Mouse (Mus musculus) CH12.LX (cell line): ENCODE data around the gene Clec12a. TPM values are rescaled to one million over a fixed set of nuclear protein-coding genes. Genes with fewer than 3 reads are reported as not detected.

Experiments used
- DNase-seq: peaks from one replicate; pipeline ENCODE4 v3.0.0-alpha.2; 2013; ENCODE audit errors: extremely low read depth
- H3K27ac ChIP-seq: 2 replicates; pipeline ENCODE4 v1.5.1; 2012; ENCODE audit warnings: low read depth, mild to moderate bottlenecking, control low read depth, moderate library complexity; ENCODE audit not compliant: insufficient read depth
- H3K27me3 ChIP-seq: replicated peaks from 2 replicates; pipeline ENCODE3; 2012; ENCODE audit warnings: inconsistent platforms
- H3K36me3 ChIP-seq, 2 experiments: replicated peaks in 1 of 2; 2 replicates each; pipeline versions ENCODE3 to v1.6.1; 2012; ENCODE audit warnings: inconsistent platforms in 1 of 2, low read length in 1 of 2, mild to moderate bottlenecking in 1 of 2, mixed read lengths in 1 of 2, moderate library complexity in 1 of 2; ENCODE audit not compliant: control insufficient read depth in 1 of 2, insufficient read depth in 1 of 2
- H3K4me1 ChIP-seq, 2 experiments: 2 replicates each; pipeline ENCODE4 v1.6.1; 2012; ENCODE audit warnings: inconsistent platforms in 1 of 2, moderate library complexity in 1 of 2; ENCODE audit not compliant: insufficient read depth in 2 of 2, control insufficient read depth in 1 of 2
- H3K4me2 ChIP-seq: 2 replicates; pipeline ENCODE4 v1.6.1; 2012; ENCODE audit warnings: low read depth, mild to moderate bottlenecking, control low read depth; ENCODE audit not compliant: poor library complexity, insufficient read depth, severe bottlenecking
- H3K4me3 ChIP-seq, 3 experiments: fragments of 150-350 bp in 1 of 3; sonication (generic) in 1 of 3; replicated peaks in 1 of 3; 2 replicates each; pipeline versions ENCODE3 to v1.5.1; 2011 to 2012; ENCODE audit warnings: low read depth in 2 of 3, low read length in 2 of 3, mild to moderate bottlenecking in 2 of 3, moderate library complexity in 2 of 3, control low read depth in 1 of 3, improper control_type of control experiment in 1 of 3, inconsistent platforms in 1 of 3, mixed read lengths in 1 of 3; ENCODE audit not compliant: poor library complexity in 1 of 3
- H3K79me2 ChIP-seq: replicated peaks from 2 replicates; pipeline ENCODE4 v1.6.1; 2012; ENCODE audit warnings: mild to moderate bottlenecking, moderate library complexity; ENCODE audit not compliant: control insufficient read depth, poor library complexity, insufficient read depth, severe bottlenecking; ENCODE audit errors: extremely low read depth
- H3K9ac ChIP-seq: 2 replicates; pipeline ENCODE4 v1.6.1; 2012; ENCODE audit warnings: low read depth, mild to moderate bottlenecking, control low read depth, moderate library complexity; ENCODE audit not compliant: insufficient read depth
- H3K9me3 ChIP-seq: replicated peaks from 2 replicates; pipeline ENCODE3; 2012; ENCODE audit warnings: low read length, inconsistent platforms, mixed read lengths
- BHLHE40 ChIP-seq: IDR thresholded peaks from 2 replicates; pipeline ENCODE4 v1.6.1; 2011; ENCODE audit warnings: mild to moderate bottlenecking, low read depth, low read length, improper control_type of control experiment
- CHD1 ChIP-seq: IDR thresholded peaks from 2 replicates; pipeline ENCODE4 v1.6.1; 2012; ENCODE audit warnings: low read depth, low read length, improper control_type of control experiment, inconsistent platforms
- CHD2 ChIP-seq: IDR thresholded peaks from 2 replicates; pipeline ENCODE4 v1.6.1; 2011; ENCODE audit warnings: low read length, improper control_type of control experiment
- CTCF ChIP-seq, 2 experiments: IDR thresholded peaks in 1 of 2; conservative IDR thresholded peaks in 1 of 2; 2 replicates each; pipeline ENCODE4 v1.5.1; 2011 to 2012; ENCODE audit warnings: low read depth in 2 of 2, low read length in 2 of 2, improper control_type of control experiment in 1 of 2, inconsistent platforms in 1 of 2, mild to moderate bottlenecking in 1 of 2, moderate library complexity in 1 of 2
- E2F4 ChIP-seq: IDR thresholded peaks from 2 replicates; pipeline ENCODE4 v1.6.1; 2011; ENCODE audit warnings: low read depth, low read length, improper control_type of control experiment; ENCODE audit not compliant: insufficient replicate concordance
- ELF1 ChIP-seq: IDR thresholded peaks from 2 replicates; pipeline ENCODE4 v1.6.1; 2014; ENCODE audit warnings: low read depth, mild to moderate bottlenecking, inconsistent platforms, low read length, improper control_type of control experiment
- EP300 ChIP-seq: IDR thresholded peaks from 2 replicates; pipeline ENCODE4 v1.6.1; 2011; ENCODE audit warnings: low read length, improper control_type of control experiment
- ETS1 ChIP-seq: conservative IDR thresholded peaks from 2 replicates; pipeline ENCODE4 v1.6.1; 2012; ENCODE audit warnings: low read depth, mild to moderate bottlenecking, inconsistent platforms, low read length, improper control_type of control experiment, moderate library complexity
- HCFC1 ChIP-seq: IDR thresholded peaks from 2 replicates; pipeline ENCODE4 v1.6.1; 2012; ENCODE audit warnings: low read depth, mild to moderate bottlenecking, inconsistent platforms, low read length, improper control_type of control experiment
- IRF4 ChIP-seq: IDR thresholded peaks from 2 replicates; pipeline ENCODE4 v1.6.1; 2014; ENCODE audit warnings: low read depth, mild to moderate bottlenecking, inconsistent platforms, low read length, improper control_type of control experiment
- JUN ChIP-seq: IDR thresholded peaks from 2 replicates; pipeline ENCODE4 v1.6.1; 2011; ENCODE audit warnings: low read depth, mild to moderate bottlenecking, low read length, improper control_type of control experiment, moderate library complexity; ENCODE audit not compliant: insufficient read depth
- JUND ChIP-seq: conservative IDR thresholded peaks from 2 replicates; pipeline ENCODE4 v1.6.1; 2011; ENCODE audit warnings: low read depth, low read length, improper control_type of control experiment
- KAT2A ChIP-seq: IDR thresholded peaks from 2 replicates; pipeline ENCODE4 v1.6.1; 2012; ENCODE audit warnings: low read length, improper control_type of control experiment, inconsistent platforms; ENCODE audit not compliant: insufficient replicate concordance
- MAFK ChIP-seq: IDR thresholded peaks from 2 replicates; pipeline ENCODE4 v1.6.1; 2011; ENCODE audit warnings: low read length, improper control_type of control experiment; ENCODE audit not compliant: insufficient replicate concordance
- MAX ChIP-seq: IDR thresholded peaks from 2 replicates; pipeline ENCODE4 v1.6.1; 2011; ENCODE audit warnings: low read length, improper control_type of control experiment
- MEF2A ChIP-seq: IDR thresholded peaks from 2 replicates; pipeline ENCODE4 v1.6.1; 2014; ENCODE audit warnings: low read depth, mild to moderate bottlenecking, inconsistent platforms, low read length, improper control_type of control experiment, borderline replicate concordance
- MXI1 ChIP-seq: IDR thresholded peaks from 2 replicates; pipeline ENCODE4 v1.6.1; 2011; ENCODE audit warnings: mild to moderate bottlenecking, low read depth, low read length, improper control_type of control experiment
- MYC ChIP-seq: IDR thresholded peaks from 2 replicates; pipeline ENCODE4 v1.6.1; 2011; ENCODE audit warnings: low read depth, mild to moderate bottlenecking, improper control_type of control experiment, low read length
- NELFE ChIP-seq: IDR thresholded peaks from 2 replicates; pipeline ENCODE4 v1.6.1; 2011; ENCODE audit warnings: low read depth, low read length, improper control_type of control experiment
- POLR2A ChIP-seq: IDR thresholded peaks from 2 replicates; pipeline ENCODE4 v1.6.1; 2011; ENCODE audit warnings: low read depth, mild to moderate bottlenecking, improper control_type of control experiment, low read length
- POLR2AphosphoS2 ChIP-seq: IDR thresholded peaks from 2 replicates; pipeline ENCODE4 v1.6.1; 2011; ENCODE audit warnings: low read depth, low read length, improper control_type of control experiment
- RCOR1 ChIP-seq: conservative IDR thresholded peaks from 2 replicates; pipeline ENCODE4 v1.6.1; 2012; ENCODE audit warnings: low read depth, mild to moderate bottlenecking, inconsistent platforms, low read length, improper control_type of control experiment
- SIN3A ChIP-seq: IDR thresholded peaks from 2 replicates; pipeline ENCODE4 v1.6.1; 2012; ENCODE audit warnings: low read length, improper control_type of control experiment, inconsistent platforms
- SMC3 ChIP-seq: IDR thresholded peaks from 2 replicates; pipeline ENCODE4 v1.6.1; 2011; ENCODE audit warnings: low read depth, low read length, improper control_type of control experiment
- TBP ChIP-seq: conservative IDR thresholded peaks from 2 replicates; pipeline ENCODE4 v1.6.1; 2011; ENCODE audit warnings: low read depth, low read length, improper control_type of control experiment
- TCF12 ChIP-seq: IDR thresholded peaks from 2 replicates; pipeline ENCODE4 v1.6.1; 2014; ENCODE audit warnings: low read depth, mild to moderate bottlenecking, inconsistent platforms, low read length, improper control_type of control experiment
- ZC3H11A ChIP-seq: IDR thresholded peaks from 2 replicates; pipeline ENCODE4 v1.6.1; 2012; ENCODE audit warnings: low read depth, mild to moderate bottlenecking, inconsistent platforms, low read length, improper control_type of control experiment
- ZKSCAN1 ChIP-seq: IDR thresholded peaks from 2 replicates; pipeline ENCODE4 v1.6.1; 2012; ENCODE audit warnings: low read depth, inconsistent platforms, low read length, improper control_type of control experiment, borderline replicate concordance
- ZMIZ1 ChIP-seq: IDR thresholded peaks from 2 replicates; pipeline ENCODE4 v1.6.1; 2012; ENCODE audit warnings: low read depth, mild to moderate bottlenecking, inconsistent platforms, low read length, improper control_type of control experiment
- ZNF384 ChIP-seq: IDR thresholded peaks from 2 replicates; pipeline ENCODE4 v1.6.1; 2012; ENCODE audit warnings: low read depth, low read length, improper control_type of control experiment, inconsistent platforms
- dilution Hi-C: fragments of 300-500 bp; cut with MboI; formaldehyde crosslinking; loops from 2 replicates; pipeline ENCODE4 v1.14.3; 2020; ENCODE audit warnings: low sequenced_read_pairs; ENCODE audit not compliant: extremely low pct_unique_long_range_greater_than_20kb, extremely low pct_ligation_motif_present
- in situ Hi-C: fragments of 300-500 bp; cut with MboI; formaldehyde crosslinking; loops from 3 replicates; pipeline ENCODE4 v1.14.3; 2019; ENCODE audit warnings: low sequenced_read_pairs, low pct_ligation_motif_present, low pct_unique_long_range_greater_than_20kb, mixed read lengths
- polyA plus RNA-seq: library from polyadenylated mRNA; unstranded; fragments of >175 nt; gene quantifications from 2 replicates; pipeline ENCODE4 v1.2.1, GENCODE M21; 2012; ENCODE audit warnings: low read depth; ENCODE audit not compliant: insufficient read length
- total RNA-seq, 2 experiments: library from RNA; depleted of rRNA; stranded (reverse); fragments of 300-350 nt in 1 of 2; fragments of >200 nt in 1 of 2; gene quantifications; 2 replicates each; pipeline ENCODE4 v1.2.3; 2012 to 2014

The Clec12a gene
- total and polyA plus RNA-seq, 3 experiments: 1.7 to 11.9 (median 8.0) TPM

DNA sequence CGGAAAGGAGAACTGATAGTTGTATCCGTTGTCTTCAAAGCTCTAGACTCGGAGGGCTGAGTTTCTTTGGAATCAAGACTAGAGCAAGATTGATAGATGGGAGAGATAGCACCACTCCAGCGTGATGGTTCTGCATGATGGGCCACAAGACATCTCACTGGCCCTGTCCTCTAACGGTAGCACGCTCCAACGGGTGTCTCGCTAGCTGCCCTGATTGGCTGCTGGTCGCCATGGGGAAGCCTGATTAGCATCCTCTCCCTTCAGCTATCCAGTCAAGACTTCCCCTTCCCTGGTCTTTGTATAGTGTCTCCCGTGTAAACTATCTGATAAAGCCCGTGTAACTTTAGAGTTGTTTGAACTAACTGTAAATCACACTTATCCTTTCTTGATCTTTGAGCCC is 10.9 kb upstream of the Clec12a start, which contains the start of gene 4922502D21Rik:
TSS of gene 4922502D21Rik (minus strand) at position 187 of the 400 bp plus-strand sequence.
- Histone ChIP-seq H3K4me2 (peak within 1 kb of the TSS; percentile 48), H3K4me3 (peak within 1 kb of the TSS in 1 of 3 experiments; percentile 22), H3K4me1 (peaks cover 5 to 40% of the 10 kb centered on the region in 2 experiments; a peak in 3 of 4 replicates), H3K27me3 (no peaks in the 10 kb centered on the region), H3K79me2 (no peaks in the 10 kb centered on the region), H3K9me3 (no peaks in the 10 kb centered on the region), H3K9ac (peak within 1 kb of the TSS; percentile 35; the same call in 1 of the 2 replicates), H3K27ac (peak within 1 kb of the TSS; percentile 47; the same call in 1 of the 2 replicates), H3K36me3 (no peaks in the 10 kb centered on the region)
- TF ChIP-seq BHLHE40: 0 out of 2 replicates have a peak, but pooled peaks have one; percentile 14
- TF ChIP-seq IRF4: no peak; the same call in 1 of the 2 replicates
- TF ChIP-seq HCFC1: no peak
- no peak for TF ChIP-seq MAX
- 0 out of 2 replicates have a peak, but pooled peaks have one; percentile 35 for TF ChIP-seq POLR2A
- no peak for TF ChIP-seq SIN3A
- no peak for TF ChIP-seq POLR2AphosphoS2
- TF ChIP-seq ELF1: 0 out of 2 replicates have a peak, but pooled peaks have one; percentile 40
- TF ChIP-seq TCF12: peak; percentile 50; the same call in 1 of the 2 replicates
- peak; percentile 75; the same call in 1 of the 2 replicates for TF ChIP-seq MXI1
- 0 out of 2 replicates have a peak, but pooled peaks have one; percentile 55 for TF ChIP-seq MYC
- no peak for TF ChIP-seq CTCF (conservative IDR thresholded peaks at IDR 0.05 in 1 of 2, IDR thresholded peaks at IDR 0.05 in 1 of 2; ENCODE audit: low read depth in 2 of 2, low read length in 2 of 2)
- TF ChIP-seq EP300: no peak
- peak; percentile 69; the same call in 1 of the 2 replicates for TF ChIP-seq CHD1
- no peak for TF ChIP-seq MAFK
- no peak for TF ChIP-seq JUN
- in situ Hi-C loops: loop anchor here (5.0 kb wide), 1 partner anchor 36 kb away; no protein-coding TSS in a partner anchor
- dilution Hi-C loops: no loop called here
- DNase-seq: no peak

DNA sequence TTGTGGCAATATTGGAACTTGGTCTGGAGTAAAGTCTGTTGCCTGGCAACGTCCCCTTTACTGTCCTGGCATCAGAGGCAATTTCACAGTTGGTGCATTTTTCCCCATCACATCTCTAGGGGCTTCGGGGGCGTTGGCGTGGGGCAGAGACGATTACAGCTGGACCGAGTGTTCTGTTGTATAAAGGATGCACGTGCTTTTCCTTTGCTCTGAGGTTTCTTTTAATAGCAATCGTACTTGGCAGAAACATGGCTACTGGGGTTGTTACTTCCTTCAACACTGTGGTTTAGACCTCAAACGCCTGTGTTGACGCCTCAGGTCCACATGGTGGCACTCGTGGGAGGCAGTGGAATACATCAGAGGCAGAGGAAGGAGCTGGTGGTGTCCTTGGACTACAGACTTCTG is 8.8 kb upstream of the Clec12a start:
- dilution Hi-C loops: no loop called here
- H3K4me3 ChIP-seq: no peak overlapping the region
- TF ChIP-seq NELFE (no peak; the same call in 1 of the 2 replicates), KAT2A (no peak), ELF1 (peak; percentile 54), ZKSCAN1 (no peak), ZC3H11A (peak; percentile 80), ZMIZ1 (no peak), MAX (peak; percentile 90), ETS1 (peak; percentile 31; the same call in 1 of the 2 replicates), TCF12 (no peak), TBP (no peak), ZNF384 (no peak), IRF4 (peak; percentile 49; the same call in 1 of the 2 replicates), MEF2A (peak; percentile 79), SIN3A (no peak), RCOR1 (no peak), BHLHE40 (peak; percentile 82), JUND (no peak), HCFC1 (no peak), E2F4 (no peak), CHD2 (no peak), SMC3 (peak; percentile 98), POLR2A (no peak), CHD1 (no peak), JUN (no peak), EP300 (no peak)

More for the DNA sequence above, 8.8 kb upstream of the Clec12a start:
- no peak overlapping the region for H3K27ac ChIP-seq
- in situ Hi-C loops: loop anchor here (5.0 kb wide), 1 partner anchor 34 kb away; no protein-coding TSS in a partner anchor
- H3K79me2 ChIP-seq: no peaks in the 10 kb centered on the region
- peak; percentile 94 for DNase-seq
- no peaks in the 10 kb centered on the region for H3K36me3 ChIP-seq
- H3K9ac ChIP-seq: no peak overlapping the region
- no peaks in the 10 kb centered on the region for H3K27me3 ChIP-seq
- peaks cover 5 to 32% of the 10 kb centered on the region in 2 experiments; a peak in 3 of 4 replicates for H3K4me1 ChIP-seq
- no peaks in the 10 kb centered on the region for H3K9me3 ChIP-seq
- peak overlapping the region; percentile 46 for H3K4me2 ChIP-seq
